Comparison of ENCODE assay signal across 8 mouse cellular contexts in the genomic region with DNA sequence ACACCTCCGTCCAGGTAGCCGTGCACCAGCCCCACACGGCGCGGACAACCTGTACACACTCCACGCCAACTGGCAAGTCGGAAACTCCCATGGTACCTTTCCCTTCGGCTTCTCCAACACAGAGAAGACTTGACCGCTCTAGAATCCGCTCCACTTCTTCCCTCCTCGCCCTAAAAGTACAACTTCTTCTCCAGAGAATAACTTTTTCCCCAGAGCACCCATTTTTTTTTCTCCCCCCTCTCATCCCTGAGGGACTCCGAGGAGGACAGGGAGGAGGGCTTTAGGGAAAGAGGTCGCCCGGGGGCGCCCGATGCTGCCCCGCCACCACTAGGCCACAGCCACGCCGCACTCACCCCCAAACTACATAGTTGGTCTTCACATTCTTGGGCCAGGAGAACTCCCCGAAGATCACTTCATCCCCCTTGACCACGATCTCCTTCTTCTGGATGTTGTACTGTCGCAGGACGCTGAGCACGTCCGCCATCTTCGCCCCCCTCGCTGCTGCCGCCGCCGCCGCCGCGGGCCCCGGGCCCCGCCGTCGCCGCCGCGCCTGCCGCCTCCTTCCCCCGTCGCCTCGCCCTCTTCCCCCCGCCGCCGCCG. TPM values are rescaled to one million over a fixed set of nuclear protein-coding genes. Genes with fewer than 3 reads are reported as not detected.
A peak's percentile ranks its signal among the peaks of the same experiment; 100 is the strongest.
DNase-seq lines count a peak whose midpoint lies in the region; ATAC-seq and TF ChIP-seq lines count a peak whose summit lies in the region.

No protein-coding gene starts in this region.

- 2% methylated on average over 44 of the region's 48 CpGs for WGBS in thymus, adult 2 months
- WGBS in forebrain, embryonic 11.5 days: under 1% methylated on average over 46 of the region's 48 CpGs
- WGBS in intestine, postnatal 0 days: 1% methylated on average over 40 of the region's 48 CpGs
- WGBS in lung, postnatal 0 days: under 1% methylated on average over 36 of the region's 48 CpGs
- WGBS in stomach, embryonic 15.5 days: under 1% methylated on average over 44 of the region's 48 CpGs

- no peak for TF ChIP-seq CTCF in thymus, adult 2 months (IDR thresholded peaks at IDR 0.05; ENCODE audit: borderline replicate concordance, control insufficient read depth, extremely low read depth, insufficient read depth, low read length, poor library complexity)
- TF ChIP-seq CTCF in intestine, postnatal 0 days (IDR thresholded peaks at IDR 0.05; ENCODE audit: low read depth): no peak
- peak; percentile 17; the same call in 1 of the 2 replicates for TF ChIP-seq CTCF in lung, postnatal 0 days (IDR thresholded peaks at IDR 0.05)

- H3K4me3 ChIP-seq in thymus, adult 2 months (ENCODE audit: control insufficient read depth, insufficient read depth, low read length): peak overlapping the region; percentile 99
- peak overlapping the region; percentile 71 for H3K4me3 ChIP-seq in forebrain, embryonic 11.5 days (ENCODE audit: low read depth, low read length)
- peak overlapping the region; percentile 72 for H3K4me3 ChIP-seq in intestine, postnatal 0 days (ENCODE audit: low read depth, low read length)
- peak overlapping the region; percentile 94 for H3K4me3 ChIP-seq in lung, postnatal 0 days (ENCODE audit: low read depth, low read length)
- peak overlapping the region; percentile 89 for H3K4me3 ChIP-seq in stomach, embryonic 15.5 days (replicated peaks)

- TF ChIP-seq EP300 in lung, postnatal 0 days (IDR thresholded peaks at IDR 0.05): no peak

- H3K9me3 ChIP-seq in forebrain, embryonic 11.5 days (ENCODE audit: control insufficient read depth, low read length): no peaks in the 10 kb centered on the region
- H3K9me3 ChIP-seq in intestine, postnatal 0 days (ENCODE audit: control insufficient read depth): no peaks in the 10 kb centered on the region
- no peaks in the 10 kb centered on the region for H3K9me3 ChIP-seq in lung, postnatal 0 days (ENCODE audit: low read length)
- H3K9me3 ChIP-seq in stomach, embryonic 15.5 days: no peaks in the 10 kb centered on the region

- peak; percentile 56 for ATAC-seq in forebrain, embryonic 11.5 days (replicated peaks; ENCODE audit: low FRiP score)
- ATAC-seq in intestine, postnatal 0 days: peak; percentile 54
- peak; percentile 60 for ATAC-seq in lung, postnatal 0 days
- peak; percentile 65 for ATAC-seq in stomach, embryonic 15.5 days (ENCODE audit: insufficient read depth, low FRiP score, low read depth)

- no peaks in the 10 kb centered on the region for H3K4me1 ChIP-seq in thymus, adult 2 months (replicated peaks; ENCODE audit: control insufficient read depth, insufficient read depth, low read length)
- peaks cover 2% of the 10 kb centered on the region; the same call in 1 of the 2 replicates for H3K4me1 ChIP-seq in forebrain, embryonic 11.5 days (replicated peaks; ENCODE audit: control insufficient read depth, insufficient read depth, low read length)
- no peaks in the 10 kb centered on the region for H3K4me1 ChIP-seq in intestine, postnatal 0 days (replicated peaks; ENCODE audit: control insufficient read depth, insufficient read depth, low read length)
- peaks cover 3% of the 10 kb centered on the region; the same call in 1 of the 2 replicates for H3K4me1 ChIP-seq in lung, postnatal 0 days (ENCODE audit: insufficient read depth, low read depth, low read length)
- H3K4me1 ChIP-seq in stomach, embryonic 15.5 days: no peaks in the 10 kb centered on the region; the same call in 1 of the 2 replicates

- peak overlapping the region; percentile 90 for H3K9ac ChIP-seq in forebrain, embryonic 11.5 days (ENCODE audit: low read length)
- peak overlapping the region; percentile 66 for H3K9ac ChIP-seq in intestine, postnatal 0 days (ENCODE audit: low read depth, low read length)
- H3K9ac ChIP-seq in lung, postnatal 0 days (replicated peaks; ENCODE audit: low read depth): peak overlapping the region; percentile 93
- H3K9ac ChIP-seq in stomach, embryonic 15.5 days: peak overlapping the region; percentile 76

- peak overlapping the region; percentile 68 for H3K27ac ChIP-seq in thymus, adult 2 months (ENCODE audit: control insufficient read depth, insufficient read depth, low read length)
- peak overlapping the region; percentile 77 for H3K27ac ChIP-seq in forebrain, embryonic 11.5 days (ENCODE audit: low read depth, low read length)
- H3K27ac ChIP-seq in intestine, postnatal 0 days (ENCODE audit: low read depth, low read length): peak overlapping the region; percentile 89
- peak overlapping the region; percentile 95 for H3K27ac ChIP-seq in lung, postnatal 0 days (ENCODE audit: low read length)
- H3K27ac ChIP-seq in stomach, embryonic 15.5 days: peak overlapping the region; percentile 94

- peaks cover 3% of the 10 kb centered on the region; the same call in 1 of the 2 replicates for H3K36me3 ChIP-seq in thymus, adult 2 months (ENCODE audit: control insufficient read depth, insufficient read depth, low read length)
- H3K36me3 ChIP-seq in forebrain, embryonic 11.5 days (ENCODE audit: control insufficient read depth, insufficient read depth, low read length): no peaks in the 10 kb centered on the region
- no peaks in the 10 kb centered on the region for H3K36me3 ChIP-seq in intestine, postnatal 0 days (ENCODE audit: control insufficient read depth, insufficient read depth)
- no peaks in the 10 kb centered on the region for H3K36me3 ChIP-seq in lung, postnatal 0 days (ENCODE audit: insufficient read depth, low read length)
- H3K36me3 ChIP-seq in stomach, embryonic 15.5 days: 0 out of 2 replicates have a peak, but pooled peaks cover 3% of the 10 kb centered on the region

- H3K4me2 ChIP-seq in forebrain, embryonic 11.5 days (ENCODE audit: low read depth, low read length, severe bottlenecking): peak overlapping the region; percentile 75
- peak overlapping the region; percentile 89 for H3K4me2 ChIP-seq in intestine, postnatal 0 days (replicated peaks; ENCODE audit: low read depth)
- peak overlapping the region; percentile 83 for H3K4me2 ChIP-seq in lung, postnatal 0 days (replicated peaks; ENCODE audit: low read depth, low read length)
- H3K4me2 ChIP-seq in stomach, embryonic 15.5 days: peak overlapping the region; percentile 64

- TF ChIP-seq POLR2A in thymus, adult 2 months (IDR thresholded peaks at IDR 0.05; ENCODE audit: control insufficient read depth, extremely low read depth, insufficient read depth, low read length, poor library complexity): no peak

- no peaks in the 10 kb centered on the region for H3K27me3 ChIP-seq in thymus, adult 2 months (ENCODE audit: control insufficient read depth, insufficient read depth, low read length)
- no peaks in the 10 kb centered on the region for H3K27me3 ChIP-seq in forebrain, embryonic 11.5 days (ENCODE audit: control insufficient read depth, insufficient read depth, low read length)
- H3K27me3 ChIP-seq in intestine, postnatal 0 days (replicated peaks; ENCODE audit: control insufficient read depth, insufficient read depth, low read length): no peaks in the 10 kb centered on the region
- no peaks in the 10 kb centered on the region for H3K27me3 ChIP-seq in lung, postnatal 0 days (replicated peaks; ENCODE audit: insufficient read depth, low read length)
- H3K27me3 ChIP-seq in stomach, embryonic 15.5 days (replicated peaks): no peaks in the 10 kb centered on the region

- peak; percentile 30 for DNase-seq in adrenal gland, adult 8-10 months
- DNase-seq in adrenal gland, adult 2 months: no peak
- no peak for DNase-seq in thymus, adult 2 months
- DNase-seq in thymus, postnatal 0 days (ENCODE audit: low spot score): no peak
- DNase-seq in forebrain, embryonic 11.5 days (ENCODE audit: low spot score): peak; percentile 73
- peak; percentile 71 for DNase-seq in lung, postnatal 0 days (ENCODE audit: low spot score)

RNA-seq across cellular contexts. Expression of a gene that starts 0.5 kb away (rescaled TPM):
- 100 to 1,000 TPM in 3 of 4 experiments, 10 to 100 TPM in 1; 90.9 to 134 (median 122) TPM for total RNA-seq in adrenal gland, adult 8-10 months (2022)
- 100 to 1,000 TPM in 1 of 2 experiments, 10 to 100 TPM in 1; 94.4 to 109 TPM for total RNA-seq in adrenal gland, adult 2 months (2021)
- polyA plus RNA-seq in adrenal gland, adult 2 months (2012; rRNA removed): 0.33 and 0.45 TPM in 2 replicates
- 2.7 and 3.6 TPM in 2 replicates for polyA plus RNA-seq in thymus, adult 2 months (2012; rRNA removed)
- polyA plus RNA-seq in thymus, postnatal 0 days (2015; fragmentation: Nextera tagmentation; extraction: Ambion mirVana): 23.3 and 26.6 TPM in 2 replicates
- 30.1 and 31.5 TPM in 2 replicates for polyA plus RNA-seq in forebrain, embryonic 11.5 days (2014; fragmentation: Nextera tagmentation; extraction: Ambion mirVana)
- 12.6 and 14.3 TPM in 2 replicates for polyA plus RNA-seq in intestine, postnatal 0 days (2015; fragmentation: Nextera tagmentation; extraction: Ambion mirVana)
- polyA plus RNA-seq in lung, postnatal 0 days (2015; fragmentation: Nextera tagmentation; extraction: Ambion mirVana): 15.0 and 16.4 TPM in 2 replicates
- 26.5 and 33.1 TPM in 2 replicates for polyA plus RNA-seq in stomach, embryonic 15.5 days (2015; fragmentation: Nextera tagmentation; extraction: Ambion mirVana)

RNA-seq across cellular contexts. Expression of a gene that starts 13.9 kb away (rescaled TPM):
- total RNA-seq in adrenal gland, adult 8-10 months (2022): 100 to 1,000 TPM in 2 of 4 experiments, 10 to 100 TPM in 2; 81.6 to 107 (median 95.7) TPM
- total RNA-seq in adrenal gland, adult 2 months (2021): 100 to 1,000 TPM in 1 of 2 experiments, 10 to 100 TPM in 1; 94.8 to 104 TPM
- polyA plus RNA-seq in adrenal gland, adult 2 months (2012; rRNA removed): 22.5 and 34.7 TPM in 2 replicates
- polyA plus RNA-seq in thymus, adult 2 months (2012; rRNA removed): 20.9 and 28.3 TPM in 2 replicates
- 114 and 125 TPM in 2 replicates for polyA plus RNA-seq in thymus, postnatal 0 days (2015; fragmentation: Nextera tagmentation; extraction: Ambion mirVana)
- 90.9 and 99.5 TPM in 2 replicates for polyA plus RNA-seq in forebrain, embryonic 11.5 days (2014; fragmentation: Nextera tagmentation; extraction: Ambion mirVana)
- polyA plus RNA-seq in intestine, postnatal 0 days (2015; fragmentation: Nextera tagmentation; extraction: Ambion mirVana): 103 and 104 TPM in 2 replicates
- polyA plus RNA-seq in lung, postnatal 0 days (2015; fragmentation: Nextera tagmentation; extraction: Ambion mirVana): 73.1 and 75.3 TPM in 2 replicates
- polyA plus RNA-seq in stomach, embryonic 15.5 days (2015; fragmentation: Nextera tagmentation; extraction: Ambion mirVana): 98.3 and 104 TPM in 2 replicates

Comparison
In these comparisons a context has a peak if more than half of its experiments do, and no peak if none do; other contexts are left out.
1. DNase-seq: peak in adrenal gland, adult 8-10 months (single experiment), forebrain, embryonic 11.5 days (single experiment) and lung, postnatal 0 days (single experiment); none in adrenal gland, adult 2 months (single experiment), thymus, adult 2 months (single experiment) and thymus, postnatal 0 days (single experiment).
2. Peak in every context shown above with its lines, with median percentiles within 50 percentile points of each other: H3K27ac ChIP-seq, H3K4me3 ChIP-seq, ATAC-seq, H3K4me2 ChIP-seq and H3K9ac ChIP-seq.